Mouse (Mus musculus) limb, embryonic 15.5 days (tissue): ENCODE results near the gene Mup17. TPM values are rescaled to one million over a fixed set of nuclear protein-coding genes. Genes with fewer than 3 reads are reported as not detected.
"Not testable (repeated sequence)": the region's sequence is repeated elsewhere in the genome, so short reads cannot be mapped to it uniquely, and the experiment has no call there.

Experiments used
- ATAC-seq: fragments of 200-750 bp; cut with Nextera tagmentation; 2 replicates; pipeline ENCODE4 v1.8.0; 2017; ENCODE audit warnings: low read depth, moderate TSS enrichment; ENCODE audit not compliant: insufficient number of reproducible peaks, low FRiP score, low TSS enrichment
- H3K27ac ChIP-seq: fragments of 300-500 bp; sonication (generic); 2 replicates; pipeline ENCODE4 v1.5.1; 2015; ENCODE audit warnings: moderate library complexity, mild to moderate bottlenecking, inconsistent platforms
- H3K27me3 ChIP-seq: fragments of 300-500 bp; sonication (generic); 2 replicates; pipeline ENCODE4 v1.6.1; 2015; ENCODE audit warnings: inconsistent platforms
- H3K36me3 ChIP-seq: fragments of 300-500 bp; sonication (generic); 2 replicates; pipeline ENCODE4 v1.6.1; 2015; ENCODE audit warnings: inconsistent platforms
- H3K4me1 ChIP-seq: fragments of 300-500 bp; sonication (generic); 2 replicates; pipeline ENCODE4 v1.6.1; 2015; ENCODE audit warnings: inconsistent platforms
- H3K4me2 ChIP-seq: fragments of 300-500 bp; sonication (generic); 2 replicates; pipeline ENCODE4 v1.6.1; 2015; ENCODE audit warnings: mild to moderate bottlenecking, inconsistent platforms
- H3K4me3 ChIP-seq: fragments of 300-500 bp; sonication (generic); 2 replicates; pipeline ENCODE4 v1.5.1; 2015; ENCODE audit warnings: mild to moderate bottlenecking, inconsistent platforms
- H3K9ac ChIP-seq: fragments of 300-500 bp; sonication (generic); 2 replicates; pipeline ENCODE4 v1.6.1; 2015; ENCODE audit warnings: inconsistent platforms
- H3K9me3 ChIP-seq: fragments of 300-500 bp; sonication (generic); 2 replicates; pipeline ENCODE4 v1.6.1; 2016; ENCODE audit warnings: inconsistent platforms
- WGBS: fragments of 180-500 bp; shearing (Covaris S2); methylation state at CpG from one replicate; pipeline ENCODE4 v1.1.7; 2015; 5-methylcytosine and 5-hydroxymethylcytosine counted together
- polyA plus RNA-seq: library from polyadenylated mRNA; unstranded; fragments of >200 nt; fragmentation: Nextera tagmentation; extraction: Ambion mirVana; gene quantifications from 2 replicates; pipeline ENCODE4 v1.2.1, GENCODE M21; 2015

Gene Mup17
- polyA plus RNA-seq: 0.50 and 1.3 TPM in 2 replicates

GRCm38 (mm10) chr4:61595771-61596170, at the start of gene Mup17:
TSS of gene Mup17 (minus strand) at chr4:61595871.
- H3K9me3 ChIP-seq, H3K4me1 ChIP-seq, H3K4me2 ChIP-seq, H3K27me3 ChIP-seq, ATAC-seq, H3K27ac ChIP-seq, H3K36me3 ChIP-seq, H3K9ac ChIP-seq, H3K4me3 ChIP-seq: not testable (repeated sequence)
- WGBS: 51% methylated on average over 4 of the region's 4 CpGs

DNA sequence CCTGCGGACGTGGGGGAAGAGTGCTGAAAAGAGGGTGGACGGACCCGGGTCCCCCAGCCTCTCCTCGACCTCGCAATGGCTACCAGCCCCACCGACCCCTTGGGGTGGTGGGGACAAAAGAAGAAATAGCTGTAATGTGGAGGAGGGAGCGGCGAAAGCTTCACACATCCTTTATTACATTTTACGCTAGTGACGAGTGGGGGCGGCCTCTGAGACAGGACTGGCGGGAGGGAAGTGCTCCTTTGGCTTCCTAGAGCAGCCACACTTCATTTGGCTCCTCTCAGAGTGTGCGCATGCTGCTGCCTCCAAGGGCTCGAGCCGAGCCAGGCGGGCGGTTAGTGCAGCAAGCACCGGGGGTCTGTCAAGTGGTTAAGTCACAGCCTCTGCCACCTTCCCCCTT, 24.1 kb downstream of the Mup17 start:
- H3K27ac ChIP-seq, H3K9ac ChIP-seq, H3K27me3 ChIP-seq, H3K4me2 ChIP-seq, H3K36me3 ChIP-seq, H3K4me3 ChIP-seq, H3K9me3 ChIP-seq, H3K4me1 ChIP-seq, ATAC-seq: not testable (repeated sequence)
- 89% methylated on average over 19 of the region's 19 CpGs for WGBS

DNA sequence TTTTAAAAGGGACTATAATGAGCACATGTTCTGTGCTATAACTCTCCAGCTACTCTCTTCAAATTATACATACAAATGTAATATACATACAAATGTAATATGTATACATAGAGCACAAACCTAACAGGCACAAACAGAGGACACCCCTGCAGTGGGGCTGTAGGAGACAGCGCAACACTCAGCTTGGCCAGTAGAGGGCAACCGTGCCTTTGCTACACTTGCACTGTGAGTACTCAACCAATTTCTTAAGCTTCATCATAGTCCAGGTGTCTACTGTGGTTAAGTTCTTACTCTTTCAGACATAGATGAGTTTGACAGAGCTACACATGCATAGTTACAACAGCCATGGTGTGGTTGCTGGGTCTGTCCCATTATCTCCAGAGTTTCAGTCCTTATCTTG, 39.8 kb downstream of the Mup17 start:
- not testable (repeated sequence) for H3K36me3 ChIP-seq, H3K4me3 ChIP-seq, H3K27me3 ChIP-seq, H3K4me2 ChIP-seq, H3K9me3 ChIP-seq, H3K9ac ChIP-seq, H3K27ac ChIP-seq, H3K4me1 ChIP-seq, ATAC-seq
- WGBS: 32% methylated on average over 2 of the region's 2 CpGs

Other genes starting within 250 kb of the Mup17 start
- gene Mup15, start 156.1 kb downstream of the Mup17 start, polyA plus RNA-seq: 4.0 and 5.3 TPM in 2 replicates
- 1.1 TPM in 1 of 2 replicates, not detected in the other for gene Mup16, start 76.3 kb downstream of the Mup17 start, polyA plus RNA-seq
- gene Mup18, start 78.3 kb upstream of the Mup17 start, polyA plus RNA-seq: 1.6 and 2.8 TPM in 2 replicates
- gene Mup19, start 186.4 kb upstream of the Mup17 start, polyA plus RNA-seq: 0.56 and 2.2 TPM in 2 replicates
- gene Mup5, start 239.4 kb upstream of the Mup17 start, polyA plus RNA-seq: not detected in 2 replicates